In genomic region chr2:73529356-73530330, GRCm38 (mm10) we compare ENCODE assay signal across 8 mouse cellular contexts. TPM values are rescaled to one million over a fixed set of nuclear protein-coding genes. Genes with fewer than 3 reads are reported as not detected.
A peak's percentile ranks its signal among the peaks of the same experiment; 100 is the strongest.
DNase-seq lines count a peak whose midpoint lies in the region; ATAC-seq lines count a peak whose summit lies in the region.

Gene Wipf1 (minus strand): TSS chr2:73529734.

- H3K4me2 ChIP-seq in intestine, embryonic 15.5 days (replicated peaks), result peak within 1 kb of the TSS; percentile 70

- 2% methylated on average over 66 of the region's 66 CpGs for WGBS in intestine, embryonic 15.5 days

- H3K9ac ChIP-seq in intestine, embryonic 15.5 days, result peak within 1 kb of the TSS; percentile 95

- peaks cover 10% of the 10 kb centered on the region for H3K4me1 ChIP-seq in intestine, embryonic 15.5 days (replicated peaks)

- H3K27me3 ChIP-seq in intestine, embryonic 15.5 days (replicated peaks), result no peaks in the 10 kb centered on the region

- no peaks in the 10 kb centered on the region for H3K9me3 ChIP-seq in intestine, embryonic 15.5 days

- ATAC-seq in granulocyte monocyte progenitor cell, adult 5-6 weeks (replicated peaks; ENCODE audit: poor library complexity, severe bottlenecking), result peak; percentile 22; the same call in 1 of the 2 replicates
- ATAC-seq in intestine, embryonic 15.5 days, result peak; percentile 86
- peak; percentile 14; the same call in 1 of the 2 replicates for ATAC-seq in megakaryocyte progenitor cell, adult 5-6 weeks (replicated peaks; ENCODE audit: poor library complexity)

- peak within 1 kb of the TSS; percentile 87 for H3K4me3 ChIP-seq in intestine, embryonic 15.5 days (replicated peaks)

- peak within 1 kb of the TSS; percentile 95 for H3K27ac ChIP-seq in intestine, embryonic 15.5 days

- intact Hi-C loops in left cerebral cortex, postnatal 36 days (cut with DNase I), result no loop called here

- peak; percentile 90 for DNase-seq in adrenal gland, postnatal 10 days
- DNase-seq in embryo, embryonic 11 days, result peak; percentile 90
- peak; percentile 73 for DNase-seq in left cerebral cortex, postnatal 36 days (ENCODE audit: low spot score in 2 of 2)
- DNase-seq in right cerebral cortex, postnatal 25 days, result peak; percentile 69
- DNase-seq in T-cell, adult 2 months (ENCODE audit: low spot score), result no peak

- no peaks in the 10 kb centered on the region for H3K36me3 ChIP-seq in intestine, embryonic 15.5 days

RNA-seq across cellular contexts. Expression of gene Wipf1, which starts in this region (rescaled TPM):
- 10 to 100 TPM; 21.1 to 21.3 TPM for total RNA-seq in adrenal gland, postnatal 10 days (2021)
- 34.1 and 36.1 TPM in 2 replicates for total RNA-seq in granulocyte monocyte progenitor cell, adult 5-6 weeks (2014; fragmentation: Nextera tagmentation)
- 12.2 and 17.3 TPM in 2 replicates for total RNA-seq in granulocyte monocyte progenitor cell, adult 5-6 weeks (2017)
- polyA plus RNA-seq in intestine, embryonic 15.5 days (2015; fragmentation: Nextera tagmentation; extraction: Ambion mirVana), result 9.5 and 10.1 TPM in 2 replicates
- total RNA-seq in left cerebral cortex, postnatal 36 days (2021), result 1 to 10 TPM; 7.7 to 8.2 TPM
- total RNA-seq in megakaryocyte progenitor cell, adult 5-6 weeks (2015), result 33.6 and 39.1 TPM in 2 replicates
- total RNA-seq in megakaryocyte progenitor cell, adult 5-6 weeks (2017), result 12.7 and 13.7 TPM in 2 replicates

Comparison
In these comparisons a context has a peak if more than half of its experiments do, and no peak if none do; other contexts are left out.
1. ATAC-seq: peak in every context shown above with its lines; median percentile 86 in intestine, embryonic 15.5 days; 22 in granulocyte monocyte progenitor cell, adult 5-6 weeks; 14 in megakaryocyte progenitor cell, adult 5-6 weeks.